Mouse (Mus musculus): ENCODE results near the gene Mreg.

The Mreg gene

GRCm38 (mm10) chr1:72196626-72197359 lies 15.3 kb downstream of the Mreg start:
- DNase-seq (ENCODE audit: extremely low spot score, low read depth, low spot score), result no peak

GRCm38 (mm10) chr1:72196123-72196522 lies 16.0 kb downstream of the Mreg start:
- DNase-seq (ENCODE audit: extremely low spot score, low read depth, low spot score), result no peak

- DNase-seq (ENCODE audit: extremely low spot score, low read depth, low spot score), result no peak
Measured at GRCm38 (mm10) chr1:72191449-72191848, 20.7 kb downstream of the Mreg start.

- DNase-seq (ENCODE audit: extremely low spot score, low read depth, low spot score), result no peak
Measured at GRCm38 (mm10) chr1:72188142-72188738, 23.9 kb downstream of the Mreg start.

GRCm38 (mm10) chr1:72187486-72187885 lies 24.6 kb downstream of the Mreg start:
- no peak for DNase-seq (ENCODE audit: extremely low spot score, low read depth, low spot score)

GRCm38 (mm10) chr1:72186151-72186550 lies 26.0 kb downstream of the Mreg start:
- DNase-seq (ENCODE audit: extremely low spot score, low read depth, low spot score), result no peak

- DNase-seq (ENCODE audit: extremely low spot score, low read depth, low spot score), result no peak
Measured at GRCm38 (mm10) chr1:72183554-72183953, 28.6 kb downstream of the Mreg start.

GRCm38 (mm10) chr1:72182930-72183499 lies 29.1 kb downstream of the Mreg start:
- DNase-seq (ENCODE audit: extremely low spot score, low read depth, low spot score), result peak; percentile 37

- DNase-seq (ENCODE audit: extremely low spot score, low read depth, low spot score), result no peak
Measured at GRCm38 (mm10) chr1:72179947-72180346, 32.2 kb downstream of the Mreg start.

- no peak for DNase-seq (ENCODE audit: extremely low spot score, low read depth, low spot score)
Measured at GRCm38 (mm10) chr1:72176239-72176638, 35.9 kb downstream of the Mreg start.

- DNase-seq (ENCODE audit: extremely low spot score, low read depth, low spot score), result no peak
Measured at GRCm38 (mm10) chr1:72174183-72174582, 37.9 kb downstream of the Mreg start.

GRCm38 (mm10) chr1:72173402-72174051 lies 38.6 kb downstream of the Mreg start:
- DNase-seq (ENCODE audit: extremely low spot score, low read depth, low spot score), result no peak

- no peak for DNase-seq (ENCODE audit: extremely low spot score, low read depth, low spot score)
Measured at GRCm38 (mm10) chr1:72172788-72173187, 39.3 kb downstream of the Mreg start.

GRCm38 (mm10) chr1:72171001-72171860 lies 40.9 kb downstream of the Mreg start:
- no peak for DNase-seq (ENCODE audit: extremely low spot score, low read depth, low spot score)

- no peak for DNase-seq (ENCODE audit: extremely low spot score, low read depth, low spot score)
Measured at GRCm38 (mm10) chr1:72167024-72167423, 45.1 kb downstream of the Mreg start.

- no peak for DNase-seq (ENCODE audit: extremely low spot score, low read depth, low spot score)
Measured at GRCm38 (mm10) chr1:72166468-72166814, 45.7 kb downstream of the Mreg start.

GRCm38 (mm10) chr1:72165723-72166467 lies 46.2 kb downstream of the Mreg start:
- no peak for DNase-seq (ENCODE audit: extremely low spot score, low read depth, low spot score)

- no peak for DNase-seq (ENCODE audit: extremely low spot score, low read depth, low spot score)
Measured at GRCm38 (mm10) chr1:72160321-72160720, 51.8 kb downstream of the Mreg start.

GRCm38 (mm10) chr1:72145041-72145440 lies 67.1 kb downstream of the Mreg start:
- no peak for DNase-seq (ENCODE audit: extremely low spot score, low read depth, low spot score)

GRCm38 (mm10) chr1:72144426-72144825 lies 67.7 kb downstream of the Mreg start:
- DNase-seq (ENCODE audit: extremely low spot score, low read depth, low spot score), result no peak

Data from hindlimb bud, embryonic 11.5 days (tissue).